Mouse (Mus musculus): Measurements from ENCODE around the gene Slc27a5.

DNA sequence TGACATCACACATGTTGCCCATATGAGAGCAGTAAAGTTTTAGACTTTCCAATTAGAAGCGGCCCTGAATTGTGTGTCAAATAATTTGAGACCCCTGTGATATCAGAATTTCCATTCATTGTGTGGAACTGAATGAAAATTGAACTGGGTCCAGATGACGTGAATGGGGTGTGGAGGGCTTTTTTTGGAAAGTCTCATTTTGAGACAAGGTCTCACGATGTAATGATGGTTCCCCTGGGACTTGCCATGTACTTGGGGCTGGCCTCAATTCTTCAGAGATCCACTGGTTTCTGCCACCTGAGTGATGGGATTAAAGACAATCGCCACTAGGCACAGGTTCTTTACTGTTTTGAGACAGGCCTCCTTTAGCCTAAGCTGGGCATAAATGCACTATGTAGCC lies 57.4 kb downstream of the Slc27a5 start:
- TF ChIP-seq CTCF (IDR thresholded peaks at IDR 0.05; ENCODE audit: extremely low read depth, insufficient read depth, low read length) (no peak), POLR2A (IDR thresholded peaks at IDR 0.05; ENCODE audit: extremely low read depth, insufficient read depth, low read length) (no peak)

Measured in cortical plate, adult 2 months (tissue).